Mouse (Mus musculus): ENCODE measurements at regions not wholly inside any gene's neighbourhood (a gene's known extent, or its start where the extent isn't known, plus 50 kb on each side); places are given as distances from the start of the nearest gene placed in this dataset.

DNA sequence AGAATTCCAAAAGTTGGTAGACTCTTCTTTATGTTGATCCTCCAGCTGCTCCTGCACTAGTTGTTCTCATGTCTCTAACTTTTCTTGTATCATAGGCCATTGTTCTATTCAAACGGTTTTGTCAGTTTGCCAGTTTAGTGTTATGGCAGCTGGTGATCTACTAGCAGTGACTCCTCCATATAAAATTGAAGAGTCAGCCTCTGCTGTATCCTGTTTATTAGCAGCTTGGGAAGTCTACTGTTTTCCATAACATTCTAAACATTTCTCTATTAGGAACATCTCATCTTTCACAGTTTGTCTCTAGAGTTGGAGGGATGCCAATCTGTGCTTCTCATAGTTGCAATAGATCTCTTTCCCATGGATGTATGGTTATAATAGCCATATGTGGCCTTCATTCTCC is 58.6 kb downstream of the Drd1 start:
- no peak for DNase-seq (ENCODE audit: low spot score)

DNA sequence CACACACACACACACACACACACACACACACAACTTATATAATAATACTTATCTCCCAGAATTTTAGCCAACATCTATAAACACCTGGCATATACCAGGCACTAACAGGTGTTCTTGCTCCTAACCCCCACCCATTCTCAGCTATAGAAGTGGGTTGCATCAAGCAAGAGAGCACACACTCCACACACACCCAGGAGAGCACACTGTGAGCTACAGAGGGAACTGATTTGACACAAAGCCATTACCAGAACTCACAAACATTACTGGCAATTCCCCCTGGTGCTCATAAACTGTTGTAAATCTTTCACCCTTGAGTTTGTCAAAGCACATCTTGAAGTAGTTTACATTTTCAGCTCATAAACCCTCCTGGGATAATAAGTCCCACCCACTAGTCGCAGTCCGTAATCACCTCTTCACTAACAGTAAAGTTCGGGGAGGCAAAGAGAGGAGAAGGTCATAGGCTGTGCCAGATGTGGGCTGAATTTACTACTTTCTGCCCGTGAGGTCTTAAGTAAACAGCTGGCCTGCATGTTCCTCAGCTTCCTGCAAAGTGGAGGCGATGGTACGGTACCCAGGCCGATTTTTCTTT is 62.5 kb downstream of the Drd1 start:
- peak; percentile 7 for DNase-seq (ENCODE audit: low spot score)

DNA sequence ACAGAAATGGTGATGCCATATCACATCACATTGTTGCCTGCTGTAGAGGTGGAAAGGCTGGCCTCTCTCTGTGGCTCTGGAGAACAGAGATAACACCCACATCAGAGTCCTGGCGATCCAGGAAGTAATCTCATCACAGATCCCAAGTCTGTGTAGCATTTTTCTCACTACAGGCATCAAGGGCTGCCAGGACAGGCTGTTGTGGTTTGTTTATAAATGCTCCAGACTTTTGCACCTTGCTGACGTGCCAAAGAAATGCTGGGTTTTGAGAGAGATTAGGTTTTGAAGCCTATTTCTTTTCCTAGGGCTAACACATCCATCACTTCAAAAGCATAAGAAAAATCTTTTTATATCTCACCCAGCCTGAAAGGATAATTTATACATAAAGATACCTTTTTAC is 76.3 kb downstream of the Drd1 start:
- no peak for DNase-seq (ENCODE audit: low spot score)

DNA sequence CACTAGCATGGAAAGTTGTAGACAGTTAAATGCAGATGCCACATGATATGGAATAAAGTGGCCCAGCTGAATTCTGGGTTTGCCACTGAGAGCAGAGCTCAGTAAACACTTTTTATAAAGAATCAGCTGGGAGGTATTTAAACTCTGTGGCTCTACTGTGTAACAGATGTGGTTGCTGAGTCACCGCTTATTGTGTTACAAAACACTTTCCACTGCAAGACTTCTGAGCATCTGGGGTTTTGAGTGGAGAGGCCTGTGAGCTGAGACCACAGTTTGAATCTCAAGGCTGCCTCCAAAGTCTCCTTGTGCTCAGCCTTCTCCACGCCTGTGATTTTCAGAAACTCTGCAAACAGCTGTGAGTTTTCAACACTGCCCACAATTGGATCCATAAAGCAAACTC is 86.1 kb downstream of the Drd1 start:
- no peak for DNase-seq (ENCODE audit: low spot score)

DNA sequence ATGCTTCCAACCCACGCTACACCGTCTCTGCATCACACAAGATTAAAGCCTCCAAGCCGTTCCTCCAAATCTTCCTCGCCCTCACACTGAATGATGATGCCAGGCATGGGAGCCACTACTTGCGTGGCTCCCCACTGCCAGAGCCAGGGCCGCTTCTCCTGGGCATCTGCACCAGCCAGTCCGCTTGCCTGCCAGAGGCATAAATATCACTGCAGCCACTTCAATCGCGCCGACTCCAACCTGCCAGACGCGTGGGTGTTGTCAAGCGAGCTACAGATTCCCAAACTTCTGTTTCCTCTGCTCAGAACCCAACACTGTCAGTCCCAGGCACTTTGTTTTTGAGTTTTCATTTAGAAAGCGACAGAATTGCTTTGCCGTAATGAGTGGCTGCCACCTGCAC is 99.3 kb downstream of the Drd1 start:
- DNase-seq (ENCODE audit: low spot score), result no peak

DNA sequence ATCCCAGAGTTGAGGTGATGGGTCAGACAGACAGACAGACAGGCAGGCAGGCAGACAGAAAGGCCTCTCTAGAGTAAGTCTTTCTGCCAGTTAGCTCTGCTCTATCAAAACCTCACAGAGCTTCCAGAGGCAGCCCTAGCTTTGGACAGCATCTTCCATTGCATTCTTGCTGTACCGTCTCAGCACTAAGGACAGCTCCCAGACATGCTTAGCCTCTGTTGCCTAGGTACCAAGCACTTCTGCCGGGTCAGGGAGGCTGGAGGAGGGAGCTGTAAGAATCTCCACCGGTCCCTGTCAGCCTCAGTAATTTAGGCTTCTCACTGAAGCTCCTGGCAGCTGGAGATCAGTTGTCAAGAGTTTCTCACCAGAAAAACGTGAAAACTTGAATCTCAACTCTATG is 107.4 kb downstream of the Drd1 start:
- DNase-seq (ENCODE audit: low spot score), result peak; percentile 90

DNA sequence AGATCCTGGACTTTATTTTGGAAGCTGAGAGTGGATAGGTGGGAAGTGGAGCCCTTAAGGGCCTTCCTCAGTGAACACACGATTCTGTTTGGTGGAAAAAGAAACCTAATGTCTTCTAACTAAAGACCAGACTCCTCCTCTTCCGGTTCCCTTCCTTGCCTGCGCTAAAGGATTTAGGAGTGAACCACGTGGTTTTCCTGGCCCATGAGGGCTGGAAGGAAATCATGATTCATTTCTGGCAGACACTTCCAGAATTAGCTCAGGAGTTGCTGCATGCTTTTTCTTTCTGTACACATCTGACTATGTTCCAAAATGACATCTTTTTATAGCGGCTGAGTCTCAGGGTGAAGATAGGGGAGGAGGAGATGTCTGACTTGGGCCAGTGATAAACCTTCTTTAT is 109.8 kb downstream of the Drd1 start:
- no peak for DNase-seq (ENCODE audit: low spot score)

DNA sequence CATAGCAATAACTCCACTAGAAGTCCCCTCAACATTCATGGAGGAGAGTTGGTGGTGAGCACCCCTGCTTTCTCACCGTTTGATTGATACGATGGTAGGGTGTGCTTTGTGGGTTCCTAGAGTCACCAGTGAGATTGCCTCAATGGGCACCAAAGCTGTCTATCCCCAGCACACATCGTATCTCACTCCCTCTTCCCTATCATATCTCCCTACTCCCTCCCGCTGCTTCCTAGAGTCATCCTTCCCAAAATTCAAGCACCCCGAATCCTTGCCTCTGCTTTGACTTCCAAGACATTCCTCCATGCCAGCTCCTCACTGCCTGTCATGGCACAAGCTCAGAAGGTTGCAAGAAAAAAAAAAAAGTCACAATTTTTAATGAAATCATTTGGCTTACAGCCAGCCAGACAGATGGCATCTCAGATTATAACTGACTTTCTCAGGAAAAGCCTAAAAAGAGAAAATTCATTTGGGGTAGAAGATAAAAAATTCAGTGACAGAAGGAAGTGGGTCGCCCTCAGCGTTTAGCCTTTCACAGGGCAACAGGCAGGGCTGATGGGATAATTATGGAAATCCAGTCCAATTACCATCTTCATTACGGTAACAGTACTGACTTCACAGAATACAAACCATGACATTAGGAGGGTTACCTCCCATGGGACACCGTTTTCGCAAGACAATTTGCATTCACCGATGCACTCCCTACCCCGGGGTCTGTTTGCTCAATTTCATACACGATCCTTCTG is 114.3 kb downstream of the Drd1 start:
- DNase-seq (ENCODE audit: low spot score), result no peak

DNA sequence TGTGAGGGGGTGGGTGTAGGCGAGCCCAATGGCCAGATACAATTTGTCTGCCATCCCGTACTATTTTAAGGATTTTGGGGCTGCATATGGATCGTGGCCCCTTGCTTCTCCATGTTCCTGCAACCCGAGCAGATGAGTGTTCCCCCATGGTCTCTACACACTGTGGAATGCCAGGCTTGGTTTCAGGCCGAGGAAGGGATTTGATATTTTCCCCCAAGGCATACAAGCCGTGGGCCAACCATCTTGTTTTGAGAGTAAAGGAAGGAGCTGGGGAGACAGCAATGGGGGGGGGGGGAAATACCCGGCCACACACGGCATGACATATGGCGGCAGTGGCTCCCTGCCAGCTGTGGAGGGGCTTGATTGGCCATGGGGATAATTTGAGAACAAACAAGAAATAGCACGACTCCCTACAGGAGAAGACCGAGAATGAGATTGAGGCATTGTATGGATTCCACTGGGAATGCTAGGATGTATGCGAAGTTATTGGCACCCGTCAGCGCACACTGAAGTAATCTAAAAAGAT is 120.3 kb downstream of the Drd1 start:
- DNase-seq (ENCODE audit: low spot score), result no peak

DNA sequence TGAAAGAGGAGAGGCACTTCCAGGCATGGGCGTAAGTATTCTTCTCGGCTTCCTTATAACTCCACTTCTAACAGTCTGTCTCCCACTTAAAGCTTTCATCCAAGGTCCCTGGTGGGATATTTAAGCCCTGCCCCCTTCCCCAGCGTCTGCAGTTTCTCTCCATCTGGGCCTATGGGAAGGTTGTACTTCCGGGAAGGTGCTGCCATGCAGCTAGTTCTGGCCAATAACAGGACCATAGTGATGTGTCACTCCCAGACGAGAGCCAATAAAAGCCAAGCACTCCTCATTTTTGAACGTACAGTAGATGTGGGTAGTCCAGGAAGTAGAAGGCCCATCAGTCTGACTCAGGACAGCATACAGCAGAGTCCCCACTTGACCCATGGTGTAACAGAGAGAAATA is 121.0 kb downstream of the Drd1 start:
- DNase-seq (ENCODE audit: low spot score), result no peak

DNA sequence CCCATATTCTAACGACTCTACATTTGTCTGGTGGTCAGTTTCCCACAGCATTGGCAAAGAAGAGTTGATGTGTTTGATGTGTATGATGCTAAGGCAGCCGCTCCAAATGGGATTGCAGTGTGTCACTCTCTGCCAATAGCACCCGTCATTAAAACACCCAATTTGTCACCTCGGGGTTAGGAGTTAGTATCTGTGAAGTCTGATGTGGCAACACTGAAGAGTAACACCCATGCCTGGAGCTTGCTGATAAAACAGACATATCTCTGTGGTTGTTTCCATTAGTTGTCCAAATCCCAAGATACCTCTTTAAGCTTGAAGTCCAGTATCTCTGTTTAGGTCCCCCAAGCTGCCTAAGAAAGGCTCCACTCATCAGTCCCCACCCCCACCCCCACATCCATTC is 129.4 kb downstream of the Drd1 start:
- DNase-seq (ENCODE audit: low spot score), result no peak

DNA sequence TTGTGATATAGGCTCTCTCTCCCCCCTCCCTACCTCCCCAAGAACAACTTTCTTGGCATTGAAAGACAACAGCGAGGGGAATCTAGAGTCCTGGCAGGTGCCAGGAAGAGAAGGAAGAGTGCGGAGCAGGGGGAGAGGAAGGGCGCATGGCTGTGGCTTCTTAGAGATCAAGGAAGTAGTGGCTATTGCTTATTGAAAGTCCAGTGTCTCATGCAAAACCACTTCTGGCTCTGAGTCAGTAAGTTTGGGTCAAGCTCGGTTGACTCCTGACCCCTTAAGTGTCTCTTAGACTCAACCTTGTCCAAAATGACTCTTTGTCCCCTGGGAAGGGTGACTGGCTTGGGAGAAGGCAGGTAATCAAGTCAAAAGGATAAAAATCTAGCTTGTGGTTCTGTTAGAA is 131.1 kb downstream of the Drd1 start:
- DNase-seq (ENCODE audit: low spot score), result no peak

DNA sequence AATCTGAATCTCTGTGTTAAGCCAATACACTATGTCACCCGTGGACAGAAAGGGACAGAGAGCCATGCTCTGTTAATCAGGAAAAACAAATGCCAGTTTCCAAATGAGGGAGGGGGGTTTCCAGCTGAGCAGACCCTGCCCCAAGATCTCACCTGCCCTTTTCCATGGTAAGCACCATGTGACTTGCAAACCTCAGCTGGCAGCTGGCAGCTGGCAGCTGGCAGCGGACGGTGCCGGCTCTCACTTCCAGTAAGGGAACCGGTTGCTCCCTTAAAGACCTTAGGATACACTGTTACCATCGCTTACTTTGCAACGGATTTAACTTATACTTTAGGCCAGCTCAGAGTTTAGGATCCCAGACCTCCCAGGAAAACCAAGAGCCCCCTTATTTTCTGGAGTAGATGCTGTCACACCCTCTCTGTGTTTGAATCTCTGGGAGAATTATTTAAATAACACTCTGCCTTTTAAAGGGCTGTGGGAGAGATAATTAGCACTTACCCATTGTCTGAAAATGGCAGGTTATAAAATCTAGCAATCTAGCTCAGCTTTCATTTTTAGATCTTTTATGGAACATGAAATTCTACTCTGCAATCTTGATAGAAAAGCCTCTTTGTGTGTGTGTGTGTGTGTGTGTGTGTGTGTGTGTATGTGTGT is 131.7 kb downstream of the Drd1 start:
- DNase-seq (ENCODE audit: low spot score), result no peak

DNA sequence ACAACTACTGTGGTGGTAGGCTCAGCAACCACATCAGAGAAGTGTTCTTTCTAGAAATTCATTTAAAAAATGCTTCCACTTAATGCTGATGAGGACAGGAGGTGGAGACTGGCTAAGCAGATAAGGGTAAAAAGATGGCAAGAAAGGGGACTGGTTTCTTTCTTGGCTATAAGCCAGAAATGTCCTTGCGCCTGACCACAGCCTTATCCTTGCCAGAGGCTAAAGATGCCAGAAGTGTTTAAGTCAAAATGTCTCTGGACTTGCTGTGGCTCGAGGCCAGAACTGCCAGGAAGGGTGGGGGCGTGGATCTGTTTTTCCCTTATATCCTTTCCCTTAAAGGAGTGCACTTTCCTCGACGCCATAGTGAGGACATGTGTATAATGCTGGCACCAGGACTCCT is 133.7 kb downstream of the Drd1 start:
- no peak for DNase-seq (ENCODE audit: low spot score)

DNA sequence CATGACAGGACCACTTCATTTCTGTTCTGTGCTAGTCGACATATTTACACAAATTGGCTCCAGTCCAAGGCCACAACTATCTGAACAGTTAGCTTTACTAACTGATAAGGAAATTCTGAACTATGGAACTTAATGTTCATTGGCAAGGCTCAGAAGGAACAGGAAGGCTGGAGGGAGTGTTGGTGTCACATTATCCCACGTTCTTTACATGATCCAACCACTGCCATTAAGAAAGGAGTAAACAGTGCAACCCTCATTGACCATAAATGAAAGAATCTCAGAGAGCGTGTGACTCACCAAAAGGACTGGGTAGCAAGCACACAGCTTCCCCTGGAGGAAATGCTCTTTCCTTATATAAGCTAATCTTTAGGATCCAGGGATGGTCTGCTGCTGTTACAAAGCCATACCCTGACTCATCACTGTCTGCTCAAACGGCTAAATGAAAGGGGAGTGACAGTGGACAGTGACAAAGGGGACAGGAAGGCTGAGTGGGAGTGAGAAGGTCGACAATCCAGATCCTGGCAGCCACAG is 135.6 kb downstream of the Drd1 start:
- no peak for DNase-seq (ENCODE audit: low spot score)

DNA sequence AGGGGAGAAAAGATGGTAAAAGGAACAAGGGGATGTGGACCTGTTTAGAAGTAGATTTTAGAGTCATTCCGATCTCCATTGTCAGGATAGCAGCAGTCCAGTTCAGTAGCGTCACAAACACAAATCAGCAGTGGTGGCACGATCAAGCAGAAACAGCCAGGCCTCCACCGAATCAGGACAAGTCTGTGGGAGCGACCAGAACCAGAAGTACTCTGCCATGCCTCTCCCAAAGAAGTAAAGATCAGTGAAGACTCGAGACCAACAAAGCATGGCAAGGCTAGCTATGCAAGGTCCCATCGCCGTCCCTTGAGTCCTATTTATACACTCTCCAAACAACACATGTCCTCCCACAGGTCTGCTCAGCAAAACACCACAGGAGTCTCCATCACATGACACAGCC is 140.0 kb downstream of the Drd1 start:
- no peak for DNase-seq (ENCODE audit: low spot score)

DNA sequence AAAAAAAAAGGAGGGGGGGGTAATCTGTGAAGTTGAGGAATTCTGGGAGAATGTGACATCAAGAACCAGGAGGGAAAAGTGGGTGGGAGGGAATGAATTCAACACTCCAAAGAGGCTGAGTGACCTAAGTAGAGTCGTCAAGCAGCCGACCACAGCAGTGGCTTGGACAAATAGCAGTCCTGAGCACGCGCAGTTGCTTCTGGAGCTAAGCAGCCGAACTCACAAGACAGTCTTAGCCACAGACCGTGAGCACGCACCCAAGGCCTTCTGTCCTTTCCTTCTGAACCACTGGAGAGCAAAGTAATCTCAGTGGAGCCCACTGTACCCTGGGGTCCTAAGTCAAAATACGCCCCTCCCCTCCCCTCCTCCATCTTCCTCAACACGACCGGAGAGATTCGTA is 141.1 kb downstream of the Drd1 start:
- DNase-seq (ENCODE audit: low spot score), result no peak

DNA sequence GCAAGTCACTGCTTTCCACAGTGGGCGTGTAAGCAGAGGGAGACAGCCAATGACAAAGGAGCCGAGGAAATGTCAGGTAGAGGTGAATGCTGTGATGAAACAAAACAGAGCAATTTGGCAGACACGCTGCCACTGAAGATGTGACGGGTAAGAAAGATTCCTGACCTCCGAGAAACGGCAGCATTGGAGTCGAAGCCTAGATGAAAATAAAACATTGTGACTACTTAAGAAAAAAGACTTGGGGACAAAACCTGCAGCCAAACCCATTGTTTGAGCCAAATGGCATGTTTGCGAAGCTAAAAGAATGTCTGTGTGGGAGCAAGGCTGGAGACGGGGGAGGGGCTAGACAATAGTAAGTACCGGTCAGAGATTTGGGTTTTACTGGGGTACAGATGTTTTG is 142.0 kb downstream of the Drd1 start:
- no peak for DNase-seq (ENCODE audit: low spot score)

DNA sequence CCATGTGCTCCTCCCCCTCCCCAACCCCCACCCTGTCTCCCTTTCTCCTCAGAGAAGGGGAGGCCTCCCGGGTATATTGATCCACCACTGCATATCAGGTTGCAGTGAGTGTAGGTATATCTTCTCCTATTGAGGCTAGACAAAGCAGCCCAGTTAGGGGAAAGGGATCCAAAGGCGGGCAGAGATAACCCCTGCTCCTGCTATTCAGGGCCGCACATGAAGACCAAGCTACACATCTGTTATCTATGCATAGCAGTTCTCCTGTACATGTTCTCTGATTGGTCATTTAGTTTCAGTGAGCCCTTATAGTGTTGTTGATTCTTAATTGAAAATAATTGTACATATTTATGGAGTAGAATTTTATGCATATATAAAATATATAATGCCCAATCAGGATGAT is 143.7 kb downstream of the Drd1 start:
- DNase-seq (ENCODE audit: low spot score), result no peak

DNA sequence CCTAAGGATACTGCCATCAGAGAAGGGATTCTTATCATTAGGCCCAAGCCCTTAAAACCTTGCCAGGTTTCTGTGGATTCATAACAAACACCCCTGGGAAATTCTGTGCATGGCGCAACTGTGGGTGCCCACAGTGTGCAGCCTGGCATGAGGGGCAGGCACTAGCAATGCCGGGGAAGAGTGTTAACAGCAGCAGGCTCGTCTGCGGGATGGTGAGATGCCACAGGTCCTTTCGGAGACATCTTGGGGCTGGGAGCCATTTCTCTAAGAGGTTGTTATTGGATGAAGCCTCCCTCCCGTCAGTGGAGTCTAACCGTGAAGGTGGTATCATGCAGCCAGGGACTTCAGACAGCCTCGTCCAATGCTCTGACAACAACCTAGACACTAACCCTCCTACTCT is 144.2 kb downstream of the Drd1 start:
- no peak for DNase-seq (ENCODE audit: low spot score)

DNA sequence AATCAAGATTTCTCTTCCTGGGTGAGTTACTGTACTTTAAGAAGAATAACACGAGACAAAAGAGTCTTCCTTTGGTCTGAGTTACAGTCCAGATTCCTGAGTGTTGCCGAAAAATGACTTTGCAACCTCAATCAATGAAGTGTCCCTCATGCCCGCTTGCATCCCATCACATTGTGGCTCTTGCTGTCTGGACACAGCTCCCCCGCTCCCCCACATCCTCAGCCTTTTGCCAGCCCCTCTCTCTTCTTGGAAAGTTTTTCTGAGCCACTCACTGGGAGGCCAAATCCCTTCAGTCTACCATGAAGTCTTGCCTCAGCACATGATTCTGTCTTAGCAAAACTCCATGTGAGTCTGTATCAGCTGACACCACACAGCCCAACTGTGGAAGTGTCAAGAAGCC is 145.3 kb downstream of the Drd1 start:
- no peak for DNase-seq (ENCODE audit: low spot score)

DNA sequence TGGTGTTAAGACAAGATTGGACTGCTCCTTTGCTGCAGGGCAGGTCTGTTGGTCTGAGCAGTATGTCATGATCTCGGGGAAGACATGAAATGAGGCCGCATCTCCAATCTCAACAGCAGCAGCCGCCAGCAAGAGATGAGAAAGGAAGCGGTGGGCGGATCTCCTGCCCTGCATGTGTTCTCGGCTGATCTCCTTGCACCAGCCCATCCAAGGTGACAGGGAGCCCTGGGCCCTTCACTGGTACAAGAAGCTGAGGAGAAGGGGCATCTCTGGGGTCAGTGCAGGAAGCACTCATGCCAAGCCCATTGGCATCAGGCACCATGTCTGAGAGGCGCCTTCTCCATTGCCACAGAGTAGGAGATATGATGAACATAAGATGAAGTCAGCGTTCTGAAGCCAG is 151.0 kb downstream of the Drd1 start:
- DNase-seq (ENCODE audit: low spot score), result no peak

DNA sequence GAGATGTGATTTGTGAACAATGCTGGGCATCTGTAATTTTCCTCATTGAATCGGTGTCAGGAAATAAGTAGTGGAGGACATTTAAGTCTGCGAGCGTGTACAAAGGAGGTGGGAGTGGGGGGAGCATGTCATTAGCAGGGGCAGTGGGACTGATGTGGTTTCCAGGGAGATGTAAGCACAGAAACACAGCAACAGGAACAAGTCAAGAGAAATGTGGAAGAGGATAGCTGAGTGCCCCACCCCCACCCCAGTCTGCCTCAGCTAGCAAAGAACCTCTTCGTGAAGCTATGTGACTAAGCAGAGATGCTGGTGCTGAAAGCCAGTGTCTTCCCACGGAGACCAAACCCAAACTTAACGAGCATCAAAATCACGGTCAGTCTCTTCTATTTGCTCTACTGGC is 151.9 kb downstream of the Drd1 start:
- DNase-seq (ENCODE audit: low spot score), result no peak

Measured in embryo, embryonic 10 days (tissue).